Mouse (Mus musculus) G1E (cell line): ENCODE measurements around the gene Dnase1.
"Not testable (repeated sequence)": the region's sequence is repeated elsewhere in the genome, so short reads cannot be mapped to it uniquely, and the experiment has no call there.

Experiments
- CTCF ChIP-seq: IDR thresholded peaks from 2 replicates; pipeline ENCODE4 v1.5.1; 2012; ENCODE audit warnings: low read depth, low read length, inconsistent platforms, mixed read lengths
- POLR2AphosphoS5 ChIP-seq: IDR thresholded peaks from 2 replicates; pipeline ENCODE4 v1.6.1; 2012; ENCODE audit warnings: low read depth, low read length, inconsistent platforms; ENCODE audit not compliant: insufficient replicate concordance

- TF ChIP-seq POLR2AphosphoS5, CTCF: not testable (repeated sequence)
Observed at GRCm38 (mm10) chr16:4016786-4017185, 20.0 kb upstream of the Dnase1 start.
